In the genomic region with DNA sequence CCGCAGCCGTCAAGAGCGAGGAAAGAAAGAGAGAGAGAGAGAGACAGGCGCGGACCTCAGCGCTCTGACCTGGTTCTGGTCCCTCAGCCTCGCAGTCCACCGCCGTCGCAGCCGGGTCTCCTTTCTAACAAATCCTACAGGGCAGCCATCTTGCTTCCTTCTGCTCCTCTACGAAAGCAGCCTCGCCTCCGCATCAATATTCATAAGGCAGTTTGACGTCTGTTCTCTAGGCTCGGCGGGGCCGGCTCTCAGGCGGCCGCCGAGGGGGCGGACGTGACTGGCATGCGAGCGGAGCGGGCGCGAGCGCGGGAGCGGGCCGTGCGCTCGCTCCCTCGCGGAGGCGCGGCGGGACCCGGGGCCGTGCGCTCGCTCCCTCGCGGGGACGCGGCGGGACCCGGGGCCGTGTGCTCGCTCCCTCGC, we compare ENCODE assay signal across 8 mouse cellular contexts. TPM values are rescaled to one million over a fixed set of nuclear protein-coding genes. Genes with fewer than 3 reads are reported as not detected.
DNase-seq lines count a peak whose midpoint lies in the region; ATAC-seq and TF ChIP-seq lines count a peak whose summit lies in the region.

No protein-coding gene starts in this region.

- H3K4me2 ChIP-seq in forebrain, embryonic 16.5 days (ENCODE audit: low read length), result peak overlapping the region; percentile 77
- H3K4me2 ChIP-seq in lung, embryonic 14.5 days, result peak overlapping the region; percentile 77

- H3K27me3 ChIP-seq in forebrain, embryonic 16.5 days (replicated peaks; ENCODE audit: control insufficient read depth, insufficient read depth, low read length), result no peaks in the 10 kb centered on the region
- no peaks in the 10 kb centered on the region for H3K27me3 ChIP-seq in lung, embryonic 14.5 days (ENCODE audit: insufficient read depth, low read length)

- TF ChIP-seq CTCF in lung, embryonic 14.5 days (IDR thresholded peaks at IDR 0.05; ENCODE audit: low read depth), result no peak
- TF ChIP-seq CTCF in olfactory bulb, adult 2 months (IDR thresholded peaks at IDR 0.05; ENCODE audit: insufficient read depth, low read depth, low read length), result no peak

- WGBS in forebrain, embryonic 16.5 days, result under 1% methylated on average over 52 of the region's 52 CpGs
- WGBS in lung, embryonic 14.5 days, result 0% methylated on average over 47 of the region's 52 CpGs
- under 1% methylated on average over 52 of the region's 52 CpGs for WGBS in olfactory bulb, adult 2 months

- peak overlapping the region; percentile 90 for H3K9ac ChIP-seq in forebrain, embryonic 16.5 days (replicated peaks; ENCODE audit: low read depth, low read length)
- H3K9ac ChIP-seq in lung, embryonic 14.5 days, result peak overlapping the region; percentile 89

- H3K4me3 ChIP-seq in forebrain, embryonic 16.5 days (replicated peaks; ENCODE audit: low read length), result peak overlapping the region; percentile 84
- H3K4me3 ChIP-seq in lung, embryonic 14.5 days (ENCODE audit: low read depth, low read length), result peak overlapping the region; percentile 64
- H3K4me3 ChIP-seq in olfactory bulb, adult 2 months (ENCODE audit: insufficient read depth, low read depth, low read length), result peak overlapping the region; percentile 60

- peak; percentile 93 for DNase-seq in ES-CJ7 (ENCODE audit: low read depth, low spot score)
- peak; percentile 76 for DNase-seq in cerebellum, adult 11 months
- DNase-seq in heart, postnatal 36 days, result peak; percentile 79 to 85
- peak; percentile 89 to 90 for DNase-seq in layer of hippocampus, adult 8-10 months (ENCODE audit: low spot score in 2 of 2)
- peak; percentile 96 for DNase-seq in lung, embryonic 14.5 days
- peak; percentile 67 to 77 for DNase-seq in thymus, adult 18-20 months

- ATAC-seq in forebrain, embryonic 16.5 days, result peak; percentile 97
- peak; percentile 93 for ATAC-seq in lung, embryonic 14.5 days (ENCODE audit: insufficient read depth)

- peak overlapping the region; percentile 97 for H3K27ac ChIP-seq in forebrain, embryonic 16.5 days (ENCODE audit: low read length)
- H3K27ac ChIP-seq in lung, embryonic 14.5 days (ENCODE audit: low read depth), result peak overlapping the region; percentile 96
- H3K27ac ChIP-seq in olfactory bulb, adult 2 months (ENCODE audit: insufficient read depth, low read depth, low read length), result peak overlapping the region; percentile 92

- H3K36me3 ChIP-seq in forebrain, embryonic 16.5 days (ENCODE audit: control insufficient read depth, insufficient read depth), result no peaks in the 10 kb centered on the region
- no peaks in the 10 kb centered on the region for H3K36me3 ChIP-seq in lung, embryonic 14.5 days (ENCODE audit: insufficient read depth)

- TF ChIP-seq POLR2A in olfactory bulb, adult 2 months (IDR thresholded peaks at IDR 0.05; ENCODE audit: insufficient read depth, low read depth, low read length), result peak; percentile 55; the same call in 1 of the 2 replicates

- H3K4me1 ChIP-seq in forebrain, embryonic 16.5 days (replicated peaks; ENCODE audit: control insufficient read depth, insufficient read depth, low read length), result peaks cover 9% of the 10 kb centered on the region
- peaks cover 4% of the 10 kb centered on the region; the same call in 1 of the 2 replicates for H3K4me1 ChIP-seq in lung, embryonic 14.5 days (ENCODE audit: insufficient read depth)
- H3K4me1 ChIP-seq in olfactory bulb, adult 2 months (ENCODE audit: control insufficient read depth, insufficient read depth, low read length), result 0 out of 2 replicates have a peak, but pooled peaks cover 2% of the 10 kb centered on the region

- no peaks in the 10 kb centered on the region for H3K9me3 ChIP-seq in forebrain, embryonic 16.5 days (ENCODE audit: control insufficient read depth, low read length)
- no peaks in the 10 kb centered on the region for H3K9me3 ChIP-seq in lung, embryonic 14.5 days (ENCODE audit: low read depth, low read length)

- intact Hi-C loops in heart, postnatal 36 days (cut with DNase I), result loop anchor here (2.0 to 10.0 kb wide), 5 partner anchors 58 to 1671 kb away; partner anchors contain the start of genes Cenpe and Ppa2

RNA-seq across cellular contexts. Expression of gene Tet2, which starts 0.8 kb away (rescaled TPM):
- polyA plus RNA-seq in forebrain, embryonic 16.5 days (2015; fragmentation: Nextera tagmentation; extraction: Ambion mirVana), result 17.1 and 24.0 TPM in 2 replicates
- total RNA-seq in heart, postnatal 36 days (2021), result 10 to 100 TPM; 17.0 to 22.7 TPM
- total RNA-seq in layer of hippocampus, adult 8-10 months (2022), result 10 to 100 TPM; 44.9 to 50.5 (median 48.3) TPM
- 19.1 and 19.7 TPM in 2 replicates for polyA plus RNA-seq in lung, embryonic 14.5 days (2014; fragmentation: Nextera tagmentation; extraction: Ambion mirVana)
- polyA plus RNA-seq in olfactory bulb, adult 2 months (2012; ENCODE audit: insufficient read depth, insufficient read length, low replicate concordance, missing spikeins), result not detected in 2 replicates

Comparison
In these comparisons a context has a peak if more than half of its experiments do, and no peak if none do; other contexts are left out.
1. Peak in every context shown above with its lines: DNase-seq, ATAC-seq, H3K4me3 ChIP-seq and H3K27ac ChIP-seq.